Mouse (Mus musculus): ENCODE results near the gene Smagp. TPM values are rescaled to one million over a fixed set of nuclear protein-coding genes. Genes with fewer than 3 reads are reported as not detected.
A peak's percentile ranks its signal among the peaks of the same experiment; 100 is the strongest.
"Not testable (repeated sequence)": the region's sequence is repeated elsewhere in the genome, so short reads cannot be mapped to it uniquely, and the experiment has no call there.

Smagp gene
- total and polyA plus RNA-seq, 3 experiments = 11.6 to 21.1 (median 12.9) TPM

DNA sequence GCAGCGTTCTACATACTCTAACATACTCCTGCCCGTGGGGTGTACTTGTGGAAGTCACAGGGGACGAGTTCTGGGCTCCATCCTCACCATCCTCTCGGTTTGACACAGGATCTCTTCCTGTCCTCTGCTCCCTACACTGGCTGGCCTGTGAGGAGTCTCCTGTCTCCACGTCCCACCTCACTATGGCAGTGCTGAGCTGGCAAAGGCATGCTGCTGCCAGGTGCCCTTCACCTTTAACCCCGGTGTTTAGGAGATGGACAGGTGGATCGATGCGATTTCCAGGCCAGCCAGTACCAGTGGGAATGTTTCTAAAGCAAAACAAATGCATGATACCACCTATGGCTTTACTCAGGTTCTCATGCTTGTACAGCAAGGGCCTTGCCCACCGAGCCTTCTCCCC lies 13.0 kb downstream of the Smagp start:
- H3K4me1 ChIP-seq (ENCODE audit: control insufficient read depth, insufficient read depth, low read length) = peaks cover 11% of the 10 kb centered on the region
- H3K27me3 ChIP-seq (ENCODE audit: control insufficient read depth, insufficient read depth, low read length) = no peaks in the 10 kb centered on the region
- no peak overlapping the region for H3K4me3 ChIP-seq
- H3K36me3 ChIP-seq (ENCODE audit: control insufficient read depth, insufficient read depth, low read length) = peaks cover 15% of the 10 kb centered on the region
- no peaks in the 10 kb centered on the region; the same call in 1 of the 2 replicates for H3K79me2 ChIP-seq (replicated peaks; ENCODE audit: control insufficient read depth, insufficient read depth, low read length)
- DNase-seq = no peak
- intact Hi-C loops (cut with DNase I) = no loop called here
- no peak overlapping the region for H3K9ac ChIP-seq (ENCODE audit: low read depth, low read length)
- TF ChIP-seq CTCF (IDR thresholded peaks at IDR 0.05) (no peak), EP300 (IDR thresholded peaks at IDR 0.05; ENCODE audit: insufficient read depth, low read depth, low read length) (no peak), POLR2A (IDR thresholded peaks at IDR 0.05; ENCODE audit: insufficient read depth, low read depth, low read length) (no peak)
- 83% methylated on average over 9 of the region's 9 CpGs for WGBS
- no peak overlapping the region for H3K27ac ChIP-seq

DNA sequence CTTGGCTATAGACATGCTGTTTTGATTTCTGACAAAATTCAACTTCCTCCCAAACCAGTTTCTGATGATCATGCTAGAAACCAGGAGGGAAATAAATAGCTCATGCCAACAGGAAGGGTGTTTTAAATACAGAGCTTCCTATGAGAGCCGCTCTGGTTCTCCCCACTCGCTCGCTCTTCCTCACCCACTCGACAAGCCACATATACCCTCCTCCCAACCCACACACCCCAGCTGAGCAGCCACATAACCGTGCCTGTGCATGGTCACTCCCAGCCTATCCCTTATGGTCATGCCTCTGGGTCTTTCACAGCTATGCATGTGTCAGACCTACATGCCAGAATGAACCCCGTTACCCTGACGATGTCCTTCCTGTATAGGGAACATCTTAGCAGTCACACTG lies 14.6 kb downstream of the Smagp start:
- Histone ChIP-seq H3K9ac (ENCODE audit: low read depth, low read length) (no peak overlapping the region), H3K27me3 (ENCODE audit: control insufficient read depth, insufficient read depth, low read length) (no peaks in the 10 kb centered on the region), H3K79me2 (replicated peaks; ENCODE audit: control insufficient read depth, insufficient read depth, low read length) (no peaks in the 10 kb centered on the region; the same call in 1 of the 2 replicates), H3K4me1 (ENCODE audit: control insufficient read depth, insufficient read depth, low read length) (peaks cover 13% of the 10 kb centered on the region), H3K27ac (peak overlapping the region; percentile 58), H3K4me3 (no peak overlapping the region), H3K36me3 (ENCODE audit: control insufficient read depth, insufficient read depth, low read length) (peaks cover 20% of the 10 kb centered on the region)
- DNase-seq = no peak
- intact Hi-C loops (cut with DNase I) = no loop called here
- 52% methylated on average over 7 of the region's 7 CpGs for WGBS
- TF ChIP-seq POLR2A (IDR thresholded peaks at IDR 0.05; ENCODE audit: insufficient read depth, low read depth, low read length) (0 out of 2 replicates have a peak, but pooled peaks have one; percentile 12), EP300 (IDR thresholded peaks at IDR 0.05; ENCODE audit: insufficient read depth, low read depth, low read length) (no peak)

DNA sequence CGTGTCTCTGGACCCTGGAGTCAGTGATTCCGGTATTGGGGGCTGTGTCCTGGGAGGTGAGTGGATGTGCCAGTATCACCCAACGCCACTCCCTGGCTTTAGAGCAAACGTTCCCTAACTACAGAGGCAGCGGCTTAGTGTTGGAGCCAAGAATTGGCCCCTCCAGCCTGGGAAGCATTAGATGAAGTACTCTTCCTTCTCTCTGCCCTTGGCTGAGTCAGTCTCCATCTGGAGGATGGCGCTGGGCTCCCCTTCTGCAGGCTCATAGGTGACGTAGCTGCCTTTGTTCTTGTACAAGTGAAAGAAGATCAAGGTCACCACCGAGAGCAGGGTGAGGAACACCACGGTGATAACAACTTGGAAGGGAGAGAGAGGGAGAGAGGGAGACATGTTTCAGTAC lies 15.1 kb downstream of the Smagp start:
- H3K79me2 ChIP-seq (replicated peaks; ENCODE audit: control insufficient read depth, insufficient read depth, low read length); DNase-seq; H3K4me3 ChIP-seq; intact Hi-C loops (cut with DNase I); H3K27me3 ChIP-seq (ENCODE audit: control insufficient read depth, insufficient read depth, low read length); H3K9ac ChIP-seq (ENCODE audit: low read depth, low read length): not testable (repeated sequence)
- peaks cover 23% of the 10 kb centered on the region for H3K36me3 ChIP-seq (ENCODE audit: control insufficient read depth, insufficient read depth, low read length)
- peaks cover 13% of the 10 kb centered on the region for H3K4me1 ChIP-seq (ENCODE audit: control insufficient read depth, insufficient read depth, low read length)
- H3K27ac ChIP-seq = peak overlapping the region; percentile 58
- 29% methylated on average over 9 of the region's 9 CpGs for WGBS

DNA sequence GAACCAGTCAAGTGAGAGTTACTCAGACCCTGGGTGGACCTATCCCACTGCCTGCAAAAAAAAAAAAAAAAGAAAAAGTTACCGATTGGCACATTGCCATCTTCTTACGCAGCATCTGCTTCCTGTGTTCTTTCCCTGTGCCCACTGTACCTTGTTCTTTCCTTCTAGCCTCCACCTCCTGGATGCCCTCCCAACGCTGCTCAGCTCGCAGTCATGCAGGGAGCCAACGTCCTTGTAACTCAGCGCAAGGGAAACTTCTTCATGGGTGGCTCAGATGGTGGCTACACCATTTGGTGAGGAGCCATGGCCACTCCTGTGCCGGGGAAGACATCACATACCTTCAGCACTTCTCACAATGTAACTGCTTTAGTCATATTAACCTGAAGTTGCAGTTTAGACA lies 17.5 kb downstream of the Smagp start:
- intact Hi-C loops (cut with DNase I) = loop anchor here (10.0 kb wide), 1 partner anchor 154 kb away; the partner anchor contains the start of gene Letmd1
- no peak for DNase-seq
- TF ChIP-seq POLR2A (IDR thresholded peaks at IDR 0.05; ENCODE audit: insufficient read depth, low read depth, low read length) (no peak), CTCF (IDR thresholded peaks at IDR 0.05) (no peak), EP300 (IDR thresholded peaks at IDR 0.05; ENCODE audit: insufficient read depth, low read depth, low read length) (no peak)
- Histone ChIP-seq H3K27me3 (ENCODE audit: control insufficient read depth, insufficient read depth, low read length) (no peaks in the 10 kb centered on the region), H3K79me2 (replicated peaks; ENCODE audit: control insufficient read depth, insufficient read depth, low read length) (no peaks in the 10 kb centered on the region; the same call in 1 of the 2 replicates), H3K36me3 (ENCODE audit: control insufficient read depth, insufficient read depth, low read length) (peaks cover 23% of the 10 kb centered on the region), H3K9ac (ENCODE audit: low read depth, low read length) (no peak overlapping the region), H3K27ac (no peak overlapping the region), H3K4me1 (ENCODE audit: control insufficient read depth, insufficient read depth, low read length) (peaks cover 16% of the 10 kb centered on the region), H3K4me3 (no peak overlapping the region)
- 62% methylated on average over 7 of the region's 7 CpGs for WGBS

DNA sequence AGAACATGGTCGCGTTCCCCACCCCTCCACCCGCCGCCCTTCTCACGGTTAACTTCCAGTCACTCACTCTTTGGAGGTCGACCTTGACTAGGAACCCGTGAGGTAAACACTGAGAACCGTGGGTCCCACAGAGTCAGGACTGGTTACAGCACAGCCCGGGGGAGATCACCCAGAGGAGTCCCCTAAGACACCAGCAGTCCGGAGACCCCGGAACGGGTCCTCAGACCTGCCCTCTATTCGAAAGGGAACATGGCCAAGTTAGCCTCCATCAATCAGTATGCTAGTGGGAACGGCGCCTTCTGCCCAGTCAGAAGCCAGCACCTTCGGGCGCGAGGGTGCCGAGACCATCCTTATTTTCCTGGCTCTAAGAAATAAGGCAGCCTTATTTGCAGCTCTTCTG lies 20.5 kb downstream of the Smagp start:
- H3K27ac ChIP-seq = peak overlapping the region; percentile 98
- intact Hi-C loops (cut with DNase I) = loop anchor here (10.0 kb wide), 1 partner anchor 151 kb away; the partner anchor contains the start of gene Letmd1
- TF ChIP-seq CTCF (IDR thresholded peaks at IDR 0.05) (no peak), POLR2A (IDR thresholded peaks at IDR 0.05; ENCODE audit: insufficient read depth, low read depth, low read length) (no peak), EP300 (IDR thresholded peaks at IDR 0.05; ENCODE audit: insufficient read depth, low read depth, low read length) (no peak)
- peaks cover 12% of the 10 kb centered on the region for H3K4me1 ChIP-seq (ENCODE audit: control insufficient read depth, insufficient read depth, low read length)
- H3K4me3 ChIP-seq = peak overlapping the region; percentile 85
- peaks cover 23% of the 10 kb centered on the region for H3K36me3 ChIP-seq (ENCODE audit: control insufficient read depth, insufficient read depth, low read length)
- no peak for DNase-seq
- no peaks in the 10 kb centered on the region for H3K27me3 ChIP-seq (ENCODE audit: control insufficient read depth, insufficient read depth, low read length)
- under 1% methylated on average over 19 of the region's 19 CpGs for WGBS
- no peaks in the 10 kb centered on the region for H3K79me2 ChIP-seq (replicated peaks; ENCODE audit: control insufficient read depth, insufficient read depth, low read length)
- H3K9ac ChIP-seq (ENCODE audit: low read depth, low read length) = peak overlapping the region; percentile 86

DNA sequence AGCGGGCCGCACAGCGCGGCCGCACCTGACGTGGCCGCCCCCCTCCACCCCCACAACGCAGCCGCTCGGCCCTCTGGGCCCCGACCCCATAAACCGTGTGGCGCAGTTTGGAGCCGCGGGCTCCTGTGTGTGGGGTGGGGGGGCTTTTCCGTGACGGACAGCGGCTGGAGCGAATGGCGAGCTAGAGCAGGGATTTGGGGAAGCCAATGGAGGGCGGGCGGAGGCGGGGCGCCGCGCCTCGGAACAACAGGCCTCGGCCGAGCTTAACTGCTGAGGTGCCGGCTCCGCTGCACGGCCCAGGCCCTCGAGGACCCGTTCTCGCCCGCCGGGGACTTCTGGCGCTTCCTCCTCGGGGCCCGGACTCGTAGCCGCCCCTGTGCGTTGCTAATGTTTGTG lies 20.9 kb downstream of the Smagp start:
- under 1% methylated on average over 40 of the region's 43 CpGs for WGBS
- H3K4me3 ChIP-seq = peak overlapping the region; percentile 85
- H3K27ac ChIP-seq = peak overlapping the region; percentile 98
- H3K9ac ChIP-seq (ENCODE audit: low read depth, low read length) = peak overlapping the region; percentile 86
- TF ChIP-seq CTCF (IDR thresholded peaks at IDR 0.05) (no peak), POLR2A (IDR thresholded peaks at IDR 0.05; ENCODE audit: insufficient read depth, low read depth, low read length) (peak; percentile 51; the same call in 1 of the 2 replicates), EP300 (IDR thresholded peaks at IDR 0.05; ENCODE audit: insufficient read depth, low read depth, low read length) (no peak)
- H3K27me3 ChIP-seq (ENCODE audit: control insufficient read depth, insufficient read depth, low read length) = no peaks in the 10 kb centered on the region
- peaks cover 12% of the 10 kb centered on the region for H3K4me1 ChIP-seq (ENCODE audit: control insufficient read depth, insufficient read depth, low read length)
- H3K36me3 ChIP-seq (ENCODE audit: control insufficient read depth, insufficient read depth, low read length) = peaks cover 21% of the 10 kb centered on the region
- DNase-seq = peak; percentile 90
- no peaks in the 10 kb centered on the region for H3K79me2 ChIP-seq (replicated peaks; ENCODE audit: control insufficient read depth, insufficient read depth, low read length)
- intact Hi-C loops (cut with DNase I) = loop anchor here (1.0 to 10.0 kb wide), 2 partner anchors 21 to 151 kb away; partner anchors contain the start of gene Letmd1
